Mouse (Mus musculus) v-Abl transformed pro-B cells (cell line): ENCODE data around the gene Tpst2.

ENCODE experiments used
- in situ Hi-C, 2 experiments: fragments of 400-800 bp; cut with MboI; formaldehyde crosslinking; loops; one replicate each; pipeline ENCODE4 v1.15.1; 2025; ENCODE audit not compliant: unreplicated experiment in 2 of 2

The Tpst2 gene

DNA sequence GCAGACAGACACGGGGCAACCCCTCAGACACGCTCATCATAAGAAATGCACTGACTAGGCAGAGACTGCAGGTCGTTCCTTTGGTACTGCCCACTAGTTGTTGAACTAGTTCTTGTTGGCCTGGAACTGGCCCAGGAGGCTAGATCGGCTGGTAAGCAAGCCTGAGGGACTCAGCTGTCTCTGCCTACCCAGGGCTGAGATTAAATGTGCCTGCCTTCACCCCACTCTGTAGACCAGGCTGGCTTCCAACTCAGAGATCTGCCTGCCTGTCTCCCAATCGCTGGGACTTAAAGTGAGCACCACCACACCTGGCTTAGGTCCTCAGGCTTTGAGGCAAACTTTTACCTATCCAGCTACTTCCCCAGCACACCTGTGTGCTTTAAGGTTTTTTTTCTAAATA lies 43.9 kb downstream of the Tpst2 start:
- in situ Hi-C loops = loop anchor here (5.0 to 10.0 kb wide), 2 partner anchors 33 to 46 kb away; partner anchors contain the start of gene Tpst2 (in 1 of the 2)

DNA sequence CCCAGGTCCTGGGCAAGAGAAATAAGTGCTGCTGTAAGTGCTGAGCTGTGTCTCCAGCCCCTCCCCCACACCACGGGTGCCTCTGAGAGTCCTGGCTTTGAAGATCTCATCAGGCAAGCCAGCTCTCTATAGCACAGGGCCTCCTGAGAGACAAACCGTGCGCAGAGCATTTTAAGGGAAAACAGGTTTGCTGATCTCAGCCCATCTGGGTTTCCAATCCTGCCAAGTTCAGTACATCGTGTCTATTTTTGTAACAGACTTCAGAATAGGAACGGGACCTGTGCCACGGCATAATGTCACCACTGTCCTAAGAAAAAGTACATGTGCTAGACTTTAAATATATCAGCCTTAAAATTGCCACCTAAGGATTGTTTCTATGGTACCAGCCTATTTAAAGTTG lies 44.4 kb downstream of the Tpst2 start:
- in situ Hi-C loops = loop anchor here (5.0 to 10.0 kb wide), 2 partner anchors 34 to 46 kb away; partner anchors contain the start of gene Tpst2 (in 1 of the 2)

DNA sequence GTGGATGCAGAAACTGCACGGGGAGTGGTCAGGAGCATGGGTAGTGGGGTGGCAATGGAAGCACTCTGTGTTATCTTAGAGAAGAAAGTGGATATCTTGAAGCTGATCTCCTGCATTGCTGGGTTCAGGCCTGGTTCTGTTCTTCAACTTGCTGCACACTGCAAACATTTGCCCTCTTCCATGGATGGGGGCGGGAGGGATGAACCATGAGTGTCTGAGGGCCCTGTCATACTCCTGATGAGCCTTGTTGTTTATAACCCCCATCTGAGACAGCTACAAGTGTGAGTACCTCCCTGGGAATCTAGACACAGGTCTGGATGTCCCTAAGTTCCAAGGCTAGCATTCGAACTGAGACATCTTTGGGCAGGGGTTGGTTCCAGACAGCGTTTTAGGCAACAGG lies 44.9 kb downstream of the Tpst2 start:
- in situ Hi-C loops = loop anchor here (5.0 to 10.0 kb wide), 2 partner anchors 34 to 47 kb away; partner anchors contain the start of gene Tpst2 (in 1 of the 2)

DNA sequence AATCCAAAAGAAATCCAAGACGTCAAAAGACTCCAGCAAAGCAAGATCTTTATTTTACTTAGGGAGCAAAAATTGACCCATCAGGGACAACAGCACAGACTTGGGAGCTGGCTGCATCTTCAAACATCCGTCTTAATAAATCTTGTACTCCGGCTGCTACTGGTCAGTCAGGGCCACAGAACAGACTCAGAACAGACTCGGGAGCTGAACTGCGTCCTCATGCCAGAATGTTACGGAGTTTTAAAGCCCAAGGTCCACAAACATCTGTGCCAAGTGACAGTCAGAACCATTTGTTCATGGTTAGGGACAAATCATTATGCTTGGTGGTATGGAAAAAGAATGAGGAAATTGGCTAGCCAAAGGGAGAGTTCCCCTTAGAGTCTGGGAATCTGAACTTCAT lies 46.8 kb downstream of the Tpst2 start:
- in situ Hi-C loops = loop anchor here (5.0 to 10.0 kb wide), 2 partner anchors 36 to 48 kb away; partner anchors contain the start of gene Tpst2 (in 1 of the 2)

DNA sequence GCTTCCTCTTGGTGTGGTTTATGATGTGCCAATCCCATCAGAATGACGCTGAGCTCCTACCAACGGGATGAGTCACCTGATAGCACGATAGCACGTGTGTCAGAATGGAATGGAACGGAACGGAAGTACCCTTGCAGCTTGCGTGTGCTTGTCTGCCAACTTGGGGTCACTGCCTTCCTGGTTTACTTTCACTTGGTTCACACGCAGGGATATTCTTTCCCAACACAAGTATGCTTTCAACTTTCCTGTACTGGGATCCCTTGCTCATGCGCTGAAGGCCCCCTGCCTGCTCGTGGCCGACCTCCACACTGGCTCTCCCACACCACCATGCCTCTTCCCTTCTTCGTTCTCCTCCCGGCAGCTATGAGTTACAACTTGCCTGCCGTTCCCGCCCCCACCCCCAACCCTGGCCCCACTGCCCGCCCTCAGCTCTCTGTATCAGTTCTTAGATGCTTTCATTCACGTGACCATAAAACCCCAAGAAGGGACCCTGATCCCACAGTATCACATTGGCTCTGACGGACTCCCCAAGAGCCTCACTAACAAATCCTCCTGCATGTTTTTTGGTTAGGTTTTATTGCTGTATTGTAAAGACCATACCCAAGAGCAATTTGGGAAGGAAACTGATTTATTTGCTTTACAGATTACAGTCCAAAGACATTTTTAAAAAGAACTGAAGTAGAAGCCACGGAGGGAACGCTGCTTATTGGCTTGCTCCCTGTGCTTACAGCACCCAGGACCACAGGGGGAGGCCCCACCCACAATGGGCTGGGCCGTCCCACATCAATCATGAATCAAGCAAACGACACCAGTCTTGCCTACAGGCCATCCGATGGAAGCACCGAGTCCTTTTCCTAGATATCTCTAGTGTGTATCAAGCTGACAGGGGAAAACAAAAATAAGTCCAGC lies 48.4 kb downstream of the Tpst2 start:
- in situ Hi-C loops = loop anchor here (5.0 to 25.0 kb wide), 3 partner anchors 38 to 988 kb away; partner anchors contain the start of genes Pitpnb (in 1 of the 2) and Tpst2 (in 1 of the 2)

DNA sequence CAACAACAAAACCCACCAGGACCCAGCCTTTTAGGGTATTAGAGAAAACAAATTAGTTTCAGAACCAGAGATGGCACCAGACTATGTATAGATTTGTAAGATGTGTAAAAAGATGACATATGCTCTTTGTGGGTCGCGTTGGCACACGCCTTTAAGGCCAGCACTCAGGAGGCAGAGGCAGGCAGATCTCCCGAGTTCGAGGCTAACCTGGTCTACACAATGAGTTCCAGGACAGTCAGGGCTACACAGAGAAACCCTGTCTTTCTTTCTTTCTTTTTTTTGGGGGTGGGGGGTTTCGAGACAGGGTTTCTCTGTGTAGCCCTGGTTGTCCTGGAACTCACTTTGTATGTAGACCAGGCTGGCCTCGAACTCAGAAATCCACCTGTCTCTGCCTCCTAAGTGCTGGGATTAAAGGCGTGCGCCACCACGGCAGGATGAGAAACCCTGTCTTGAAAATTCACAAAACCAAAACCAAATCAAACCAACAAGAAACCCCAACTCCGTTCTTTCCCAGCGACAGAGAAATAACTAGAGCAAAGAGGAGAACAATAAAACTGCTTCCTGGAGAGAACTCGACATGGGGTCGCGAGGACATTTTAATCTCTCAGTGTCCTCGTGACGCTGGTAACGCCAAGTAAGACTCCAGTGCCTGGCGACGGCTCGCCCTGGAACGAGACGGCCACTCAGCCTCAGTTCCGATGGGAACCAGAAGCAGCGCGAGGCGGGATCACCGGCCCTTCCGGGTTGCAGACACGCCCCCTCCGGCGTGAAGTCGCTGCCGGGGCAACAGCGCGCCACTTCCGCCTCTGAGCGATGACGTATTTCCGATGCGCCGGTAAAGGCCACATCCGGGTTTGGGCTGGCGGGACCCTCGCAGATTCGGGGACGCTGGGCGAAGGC lies 49.3 kb downstream of the Tpst2 start, which contains the start of gene Tfip11:
Tfip11 (plus strand) TSS at position 813 of the 900 bp plus-strand sequence.
- in situ Hi-C loops = loop anchor here in 1 of 2 experiments (10.0 to 25.0 kb wide), 2 partner anchors 51 to 988 kb away; partner anchors contain the start of genes Pitpnb and Tpst2

DNA sequence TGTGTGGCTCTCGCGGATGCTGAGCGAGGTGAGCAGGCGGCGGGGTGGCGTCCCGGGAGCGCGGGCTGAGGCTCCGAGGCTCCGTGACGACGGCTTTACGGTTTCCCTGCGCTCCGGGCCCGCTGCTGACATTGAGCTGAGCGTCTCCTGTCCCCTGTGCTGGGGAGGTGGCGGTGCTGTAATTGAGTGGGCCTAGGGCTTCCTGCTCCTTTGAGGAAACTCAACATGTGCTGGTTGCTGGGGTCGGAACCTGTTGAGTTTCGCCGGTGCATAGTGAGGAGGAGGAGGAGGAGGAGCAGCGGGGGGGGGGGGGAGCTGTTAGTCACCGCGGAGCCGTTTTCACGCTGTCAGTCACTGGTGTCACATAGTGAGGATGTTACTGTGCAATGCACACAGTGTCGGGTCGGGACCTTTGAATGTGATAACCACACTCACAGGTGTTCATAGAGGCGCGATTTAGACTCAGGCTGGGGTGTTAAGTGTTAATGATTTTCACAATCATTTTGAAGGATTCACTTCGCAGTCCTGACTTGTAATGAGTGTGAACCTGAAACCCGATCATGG lies 50.0 kb downstream of the Tpst2 start:
- in situ Hi-C loops = loop anchor here in 1 of 2 experiments (10.0 to 25.0 kb wide), 2 partner anchors 52 to 989 kb away; partner anchors contain the start of genes Pitpnb and Tpst2

DNA sequence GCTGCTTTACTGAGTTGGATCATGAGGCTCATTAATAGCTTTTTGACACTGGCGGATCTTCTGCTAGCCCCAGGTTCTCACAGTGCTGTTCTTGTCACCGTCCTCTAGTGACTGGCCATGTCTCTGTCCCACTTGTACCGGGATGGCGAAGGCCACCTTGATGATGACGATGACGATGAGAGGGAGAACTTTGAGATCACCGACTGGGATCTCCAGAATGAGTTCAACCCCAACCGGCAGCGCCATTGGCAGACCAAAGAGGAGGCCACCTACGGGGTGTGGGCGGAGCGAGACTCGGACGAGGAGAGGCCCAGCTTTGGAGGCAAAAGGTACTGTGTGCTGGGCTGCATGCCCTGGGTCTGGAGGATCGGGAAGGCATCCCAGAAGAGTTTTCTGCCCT lies 51.4 kb downstream of the Tpst2 start:
- in situ Hi-C loops = loop anchor here in 1 of 2 experiments (10.0 to 25.0 kb wide), 2 partner anchors 53 to 991 kb away; partner anchors contain the start of genes Pitpnb and Tpst2

DNA sequence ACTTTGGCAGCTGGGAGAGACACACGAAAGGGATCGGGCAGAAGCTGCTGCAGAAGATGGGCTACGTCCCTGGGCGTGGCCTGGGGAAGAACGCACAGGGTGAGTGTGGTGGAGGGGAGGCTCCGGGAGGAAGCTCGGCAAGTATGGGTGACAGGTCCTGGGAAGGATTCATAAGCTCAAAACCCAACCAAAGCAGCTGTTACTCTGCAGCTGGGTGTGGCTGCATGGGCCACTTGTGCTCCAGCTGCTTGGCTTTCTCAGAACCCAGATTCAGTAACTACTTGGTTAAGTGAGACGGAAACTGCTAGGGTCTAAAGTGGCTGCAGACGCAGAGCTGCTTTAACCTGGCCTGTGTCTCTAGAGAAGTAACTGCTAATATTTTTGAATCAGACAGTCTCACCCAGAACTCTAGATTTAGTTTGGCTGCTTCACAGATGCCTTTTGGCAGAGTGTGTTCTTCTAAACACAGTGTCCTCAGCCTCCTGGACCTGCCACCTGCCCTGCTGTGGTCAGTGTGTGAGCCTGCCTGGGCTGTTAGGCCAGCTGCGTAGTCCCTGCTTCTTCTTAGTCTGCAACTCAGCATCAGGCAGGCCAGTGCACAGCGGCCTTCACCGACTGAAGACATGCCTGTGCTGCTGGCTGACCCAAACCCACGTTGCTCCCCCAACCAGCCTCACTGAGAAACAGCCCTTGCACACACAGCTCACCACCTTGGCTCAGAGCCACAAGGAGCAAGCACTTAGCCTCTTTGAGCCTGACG lies 53.5 kb downstream of the Tpst2 start:
- in situ Hi-C loops = loop anchor here in 1 of 2 experiments (10.0 to 25.0 kb wide), 3 partner anchors 55 to 1405 kb away; partner anchors contain the start of genes Ficd, Pitpnb and Tpst2

DNA sequence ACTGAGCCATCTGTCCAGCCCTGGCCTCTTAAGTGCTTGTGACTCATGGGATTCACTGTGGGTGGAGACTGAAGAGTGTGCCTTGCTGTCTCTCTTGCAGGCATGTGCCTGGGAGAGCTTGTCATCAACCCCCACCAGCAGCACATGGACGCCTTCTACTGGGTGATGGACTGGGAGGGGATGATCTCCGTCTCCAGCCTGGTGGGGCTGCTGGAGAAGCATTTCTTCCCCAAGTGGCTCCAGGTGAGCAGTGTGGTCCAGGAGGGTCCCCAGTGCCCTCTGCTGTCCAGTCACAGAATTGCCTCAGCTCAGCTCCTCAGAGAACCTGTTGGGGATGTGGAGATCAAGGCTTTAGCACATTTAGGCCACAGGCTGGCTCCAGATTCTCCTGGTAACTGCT lies 59.0 kb downstream of the Tpst2 start:
- in situ Hi-C loops = loop anchor here (5.0 to 25.0 kb wide), 3 partner anchors 93 to 1399 kb away; partner anchors contain the start of genes Ficd (in 1 of the 2) and Pitpnb (in 1 of the 2)

DNA sequence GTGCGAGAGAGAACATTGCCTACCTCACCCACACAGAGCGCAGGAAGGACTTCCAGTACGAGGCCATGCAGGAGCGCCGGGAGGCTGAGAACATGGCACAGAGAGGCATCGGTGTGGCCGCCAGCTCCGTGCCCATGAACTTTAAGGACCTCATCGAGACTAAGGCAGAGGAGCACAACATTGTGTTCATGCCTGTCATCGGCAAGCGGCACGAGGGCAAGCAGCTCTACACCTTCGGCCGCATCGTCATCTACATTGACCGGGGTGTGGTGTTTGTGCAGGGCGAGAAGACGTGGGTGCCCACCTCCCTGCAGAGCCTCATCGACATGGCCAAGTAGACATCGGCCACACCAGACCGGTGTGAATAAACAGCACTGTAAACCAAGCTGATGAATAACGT lies 60.5 kb downstream of the Tpst2 start:
- in situ Hi-C loops = loop anchor here (5.0 to 25.0 kb wide), 3 partner anchors 95 to 1398 kb away; partner anchors contain the start of genes Ficd (in 1 of the 2) and Pitpnb (in 1 of the 2)

DNA sequence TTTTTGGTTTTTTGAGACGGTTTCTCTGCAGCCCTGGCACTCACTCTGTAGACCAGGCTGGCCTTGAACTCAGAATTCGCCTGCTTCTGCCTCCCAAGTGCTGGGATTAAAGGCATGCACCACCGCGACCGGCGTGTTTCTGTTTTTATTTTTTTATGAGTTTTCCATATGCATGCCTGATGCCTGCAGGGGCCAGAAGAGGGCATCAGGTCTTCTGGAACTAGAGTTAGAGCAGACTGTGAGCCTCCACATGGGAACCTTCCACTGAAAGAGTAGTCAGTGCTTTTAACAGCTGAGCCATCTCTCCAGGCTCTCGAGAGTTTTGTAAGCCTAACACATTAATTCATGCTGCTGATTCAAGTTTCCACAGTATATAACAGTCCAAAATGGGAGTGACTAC lies 62.7 kb downstream of the Tpst2 start:
- in situ Hi-C loops = loop anchor here (5.0 to 25.0 kb wide), 3 partner anchors 97 to 1396 kb away; partner anchors contain the start of genes Ficd (in 1 of the 2) and Pitpnb (in 1 of the 2)

DNA sequence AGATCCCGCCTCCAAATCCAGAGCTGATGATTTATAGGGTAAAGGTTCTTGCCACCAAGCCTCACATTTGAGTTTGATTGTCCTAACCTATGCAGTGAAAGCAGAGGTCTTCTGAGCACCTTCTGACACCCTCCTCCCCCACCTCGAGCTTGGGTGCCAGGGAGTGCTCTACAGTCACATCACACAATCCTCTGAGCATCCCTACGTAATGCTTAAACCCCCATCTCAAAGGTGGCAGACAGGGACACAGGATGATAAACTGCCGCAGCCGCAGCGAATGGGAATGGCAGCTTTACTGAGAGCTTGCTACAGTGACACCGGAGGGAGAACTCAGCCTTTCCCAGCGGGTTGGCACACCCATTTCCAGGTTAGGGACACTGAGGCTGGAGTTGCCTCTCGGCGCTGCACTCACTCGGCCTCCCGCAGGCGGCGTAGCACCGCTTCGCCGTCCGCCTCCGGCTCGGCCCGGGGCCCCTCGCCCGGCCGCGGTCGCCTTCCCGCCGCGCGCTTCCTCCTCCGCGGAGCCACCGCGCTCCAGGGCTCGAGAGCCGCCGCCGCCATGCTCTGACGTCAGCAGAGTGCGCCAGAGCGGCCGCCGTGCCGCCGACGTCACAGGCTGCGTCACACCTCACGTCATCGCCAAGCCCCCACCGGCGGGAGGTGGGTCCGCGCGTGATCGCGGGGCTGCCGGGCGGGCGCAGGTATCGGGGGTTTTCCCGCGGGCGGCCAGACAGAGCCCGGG lies 66.1 kb downstream of the Tpst2 start, which contains the start of the genes Srrd and Hps4:
Srrd (minus strand) TSS at position 578 of the 742 bp plus-strand sequence.
Hps4 (plus strand) TSS at position 621 of the 742 bp plus-strand sequence.
- in situ Hi-C loops = loop anchor here (10.0 to 25.0 kb wide), 2 partner anchors 82 to 1005 kb away; partner anchors contain the start of gene Pitpnb (in 1 of the 2)

DNA sequence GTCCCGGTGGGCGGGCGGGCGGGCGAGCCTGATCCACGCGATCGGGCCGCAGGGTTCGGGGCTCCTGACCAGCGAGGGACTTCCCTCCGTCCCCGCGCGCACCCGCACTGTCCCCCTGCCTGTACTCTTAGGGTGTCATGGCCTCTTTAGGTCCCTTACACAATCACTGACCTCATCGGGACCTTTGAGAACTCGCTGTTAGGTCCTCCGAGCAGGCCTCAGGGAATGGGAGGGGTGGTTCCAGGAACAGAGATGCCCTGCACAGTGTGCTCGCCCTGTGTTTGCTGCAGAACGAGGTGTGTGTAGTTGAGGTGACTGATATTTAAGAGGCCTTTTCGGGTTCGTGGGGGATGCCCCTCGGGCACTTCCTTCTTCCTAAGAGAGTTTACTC lies 66.7 kb downstream of the Tpst2 start:
- in situ Hi-C loops = loop anchor here (10.0 to 25.0 kb wide), 2 partner anchors 82 to 1006 kb away; partner anchors contain the start of gene Pitpnb (in 1 of the 2)

DNA sequence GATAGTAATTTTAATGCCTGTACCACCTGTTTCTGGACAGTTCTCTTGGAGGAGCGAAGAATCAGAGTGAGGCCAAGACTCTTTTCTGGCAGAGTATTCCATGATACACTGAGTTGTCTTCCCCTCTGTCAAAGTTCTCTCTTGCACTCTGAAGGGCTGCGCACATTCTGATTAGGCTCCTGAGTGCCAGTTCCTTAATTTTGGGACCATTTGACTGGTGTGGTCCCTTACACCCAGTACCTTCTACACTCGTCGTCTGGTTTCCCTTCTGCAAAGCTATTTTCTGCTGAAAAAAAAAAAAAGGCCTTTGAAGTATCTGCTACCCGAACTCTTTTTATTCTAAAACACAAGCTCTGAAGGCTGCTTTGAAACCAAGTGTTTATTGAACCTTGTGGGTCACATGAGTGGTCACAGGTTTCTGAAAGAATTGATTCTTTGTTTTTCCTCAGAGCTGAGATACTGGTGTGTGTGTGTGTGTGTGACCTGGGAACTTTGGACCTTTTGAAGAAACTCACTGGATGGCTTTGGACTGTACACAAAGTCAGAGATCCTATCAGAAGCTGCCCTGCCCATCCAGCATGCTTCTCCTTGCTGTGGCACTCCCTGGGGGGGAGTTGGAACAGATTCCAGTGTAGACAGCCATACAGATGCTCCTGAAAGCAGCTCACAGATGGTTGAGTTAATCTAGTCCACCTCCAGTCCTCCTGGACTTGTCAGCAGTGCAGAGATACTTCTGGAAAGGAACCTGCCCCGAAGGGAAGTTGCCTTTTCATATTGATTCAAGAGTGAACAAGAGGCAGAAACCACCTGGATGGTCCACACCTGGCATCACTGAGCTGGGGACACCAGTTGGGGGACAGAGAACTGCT lies 67.8 kb downstream of the Tpst2 start:
- in situ Hi-C loops = loop anchor here (10.0 to 25.0 kb wide), 2 partner anchors 80 to 1007 kb away; partner anchors contain the start of gene Pitpnb (in 1 of the 2)

DNA sequence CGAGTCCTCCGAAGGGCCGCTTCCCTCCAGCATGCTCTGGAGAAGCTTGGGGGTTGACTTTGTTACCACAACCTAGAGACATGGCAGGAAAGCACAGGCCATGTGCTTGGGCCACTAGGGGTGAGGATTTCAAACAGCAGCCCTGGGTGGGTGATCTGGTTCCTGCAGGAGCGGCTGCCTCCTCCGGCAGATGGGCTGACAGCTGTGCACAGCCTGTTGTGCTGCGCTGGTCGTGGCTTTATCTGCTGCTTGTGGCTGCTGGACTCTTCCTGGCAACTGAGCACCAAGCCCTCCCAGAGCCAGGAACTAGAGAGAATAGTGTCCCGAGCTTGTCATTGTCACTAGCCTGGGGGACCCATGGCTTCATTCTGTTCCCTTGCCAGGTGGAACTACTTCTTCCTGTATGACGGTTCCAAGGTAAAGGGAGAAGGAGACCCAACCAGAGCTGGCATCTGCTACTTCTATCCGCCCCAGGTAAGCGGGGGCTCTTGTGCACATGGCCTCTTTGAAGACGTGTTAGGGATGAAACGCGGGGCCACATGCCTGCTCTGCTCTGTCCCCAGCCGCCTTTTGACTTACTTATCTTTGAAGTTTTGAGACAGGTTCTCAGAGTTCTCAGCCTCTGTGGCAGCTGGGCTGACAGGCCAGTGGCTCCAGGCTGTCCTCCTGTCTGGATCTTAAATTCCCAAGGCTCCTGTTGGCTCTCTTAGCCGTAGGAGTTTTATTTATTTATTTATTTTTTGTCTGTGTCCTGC lies 69.9 kb downstream of the Tpst2 start:
- in situ Hi-C loops = loop anchor here (10.0 to 25.0 kb wide), 2 partner anchors 78 to 1009 kb away; partner anchors contain the start of gene Pitpnb (in 1 of the 2)
